In the genomic region with DNA sequence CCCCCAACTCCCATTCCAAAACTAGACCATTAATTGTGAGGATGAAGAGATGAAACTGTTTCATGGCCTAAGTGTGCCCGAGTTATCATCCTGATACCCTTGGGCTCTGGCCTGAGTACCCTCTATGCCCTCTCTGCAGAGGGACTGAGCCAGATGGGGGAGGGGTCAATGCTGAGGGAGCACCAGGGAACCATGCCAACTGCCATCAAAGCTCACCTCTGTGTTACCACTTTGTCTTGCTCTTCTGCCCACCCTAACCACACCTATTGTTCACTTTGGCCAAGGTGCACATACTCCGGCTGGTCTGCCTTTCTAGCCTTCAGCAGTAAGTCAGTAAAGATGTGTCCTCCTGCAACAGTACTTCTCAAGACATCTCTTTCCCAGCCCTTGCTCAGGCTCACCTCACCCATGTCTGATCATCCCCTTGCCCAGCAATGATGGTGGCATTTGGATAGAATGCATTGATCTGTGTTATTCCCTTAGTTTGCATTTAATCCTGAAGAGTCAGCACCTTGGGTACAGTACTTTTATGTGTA, we compare ENCODE assay signal across 9 mouse cellular contexts. TPM values are rescaled to one million over a fixed set of nuclear protein-coding genes. Genes with fewer than 3 reads are reported as not detected.
DNase-seq lines count a peak whose midpoint lies in the region; ATAC-seq and TF ChIP-seq lines count a peak whose summit lies in the region.
"Had no signal": no experiment of that assay in that cellular context is flagged by ENCODE, and none has a peak within 500 bp of the region (broad histone marks: within the 10 kb centered on the region; RNA-seq: fewer than 3 reads in every experiment).

No protein-coding gene starts in this region.

- DNase-seq in heart, postnatal 0 days (ENCODE audit: low spot score): no peak
- DNase-seq in heart, postnatal 25 days (ENCODE audit: low spot score): no peak
- no peak for DNase-seq in midbrain, embryonic 14.5 days
- no peak for DNase-seq in frontal cortex, adult 2 months (ENCODE audit: extremely low spot score in 1 of 2, low spot score in 1 of 2)
- no peak for DNase-seq in adrenal gland, postnatal 14 days
- no peak for DNase-seq in lung, postnatal 10 days

- H3K4me3 ChIP-seq in heart, postnatal 0 days (ENCODE audit: low read depth, low read length): no peak overlapping the region
- H3K4me3 ChIP-seq in brown adipose tissue, adult 24 weeks (ENCODE audit: insufficient read depth, low read depth, low read length): no peak overlapping the region
- no peak overlapping the region for H3K4me3 ChIP-seq in hindbrain, embryonic 16.5 days (ENCODE audit: low read length)
- no peak overlapping the region for H3K4me3 ChIP-seq in midbrain, embryonic 14.5 days (replicated peaks; ENCODE audit: low read depth, low read length)

- TF ChIP-seq CTCF in heart, postnatal 0 days (IDR thresholded peaks at IDR 0.05; ENCODE audit: low read depth): no peak

- H3K9me3 ChIP-seq in heart, postnatal 0 days (replicated peaks; ENCODE audit: control insufficient read depth, low read length): no peaks in the 10 kb centered on the region
- H3K9me3 ChIP-seq in hindbrain, embryonic 16.5 days (ENCODE audit: control insufficient read depth, low read length): no peaks in the 10 kb centered on the region
- H3K9me3 ChIP-seq in midbrain, embryonic 14.5 days (ENCODE audit: control insufficient read depth, low read length): no peaks in the 10 kb centered on the region

- peaks cover 55% of the 10 kb centered on the region for H3K4me1 ChIP-seq in heart, postnatal 0 days (ENCODE audit: control insufficient read depth, insufficient read depth)
- H3K4me1 ChIP-seq in brown adipose tissue, adult 24 weeks (ENCODE audit: control insufficient read depth, insufficient read depth, insufficient read length, low read length): peaks cover 50% of the 10 kb centered on the region
- H3K4me1 ChIP-seq in hindbrain, embryonic 16.5 days (ENCODE audit: control insufficient read depth, insufficient read depth, low read depth, low read length): peaks cover 49% of the 10 kb centered on the region
- H3K4me1 ChIP-seq in midbrain, embryonic 14.5 days (ENCODE audit: control insufficient read depth, insufficient read depth, low read length): peaks cover 68% of the 10 kb centered on the region

- no peak overlapping the region for H3K9ac ChIP-seq in heart, postnatal 0 days (replicated peaks; ENCODE audit: low read depth, low read length)
- no peak overlapping the region for H3K9ac ChIP-seq in hindbrain, embryonic 16.5 days (ENCODE audit: low read depth, low read length)
- H3K9ac ChIP-seq in midbrain, embryonic 14.5 days (replicated peaks; ENCODE audit: low read length): no peak overlapping the region

- ATAC-seq in heart, postnatal 0 days (ENCODE audit: insufficient read depth, low read depth): no peak
- no peak for ATAC-seq in hindbrain, embryonic 16.5 days
- no peak for ATAC-seq in midbrain, embryonic 14.5 days (ENCODE audit: low FRiP score, low TSS enrichment)

- H3K27ac ChIP-seq in heart, postnatal 0 days (ENCODE audit: low read depth): peak overlapping the region; percentile 91
- H3K27ac ChIP-seq in brown adipose tissue, adult 24 weeks (replicated peaks; ENCODE audit: low read depth, low read length): peak overlapping the region; percentile 90
- H3K27ac ChIP-seq in hindbrain, embryonic 16.5 days (ENCODE audit: low read depth, low read length): peak overlapping the region; percentile 98
- H3K27ac ChIP-seq in midbrain, embryonic 14.5 days (replicated peaks; ENCODE audit: low read depth, low read length): peak overlapping the region; percentile 94

- no peaks in the 10 kb centered on the region for H3K27me3 ChIP-seq in heart, postnatal 0 days (ENCODE audit: control insufficient read depth, insufficient read depth, low read length)
- no peaks in the 10 kb centered on the region for H3K27me3 ChIP-seq in hindbrain, embryonic 16.5 days (replicated peaks; ENCODE audit: control insufficient read depth, insufficient read depth, low read length)
- H3K27me3 ChIP-seq in midbrain, embryonic 14.5 days (ENCODE audit: control insufficient read depth, insufficient read depth, low read length): no peaks in the 10 kb centered on the region

- H3K36me3 ChIP-seq in heart, postnatal 0 days (replicated peaks; ENCODE audit: control insufficient read depth, insufficient read depth, low read length): no peaks in the 10 kb centered on the region
- no peaks in the 10 kb centered on the region for H3K36me3 ChIP-seq in hindbrain, embryonic 16.5 days (ENCODE audit: control insufficient read depth, insufficient read depth, low read length)
- H3K36me3 ChIP-seq in midbrain, embryonic 14.5 days (ENCODE audit: control insufficient read depth, insufficient read depth, low read length): no peaks in the 10 kb centered on the region

- 79% methylated on average over 2 of the region's 2 CpGs for WGBS in heart, postnatal 0 days
- 65% methylated on average over 2 of the region's 2 CpGs for WGBS in hindbrain, embryonic 16.5 days
- WGBS in midbrain, embryonic 14.5 days: 60% methylated on average over 2 of the region's 2 CpGs

- intact Hi-C loops in heart, postnatal 25 days (cut with DNase I): no loop called here

- peak overlapping the region; percentile 33; the same call in 1 of the 2 replicates for H3K4me2 ChIP-seq in heart, postnatal 0 days (ENCODE audit: low read depth, low read length)
- no peak overlapping the region for H3K4me2 ChIP-seq in hindbrain, embryonic 16.5 days (ENCODE audit: low read length)
- H3K4me2 ChIP-seq in midbrain, embryonic 14.5 days (ENCODE audit: low read length): peak overlapping the region; percentile 80

- TF ChIP-seq EP300 in heart, postnatal 0 days (IDR thresholded peaks at IDR 0.05; ENCODE audit: low read depth): no peak

RNA-seq across cellular contexts. Expression of gene Btg2, which starts 14.6 kb away (rescaled TPM):
- 46.8 and 52.9 TPM in 2 replicates for total RNA-seq in heart, postnatal 0 days (2014; rRNA removed; ENCODE audit: low replicate concordance)
- polyA plus RNA-seq in heart, postnatal 0 days (2015; fragmentation: Nextera tagmentation; extraction: Ambion mirVana): 27.4 and 33.7 TPM in 2 replicates
- total RNA-seq in heart, postnatal 25 days (2021): 10 to 100 TPM; 25.7 to 29.2 TPM
- 16.6 and 53.4 TPM in 2 replicates for polyA plus RNA-seq in brown adipose tissue, adult 24 weeks (2012; ENCODE audit: insufficient read depth, insufficient read length, missing spikeins)
- 28.0 and 28.5 TPM in 2 replicates for polyA plus RNA-seq in hindbrain, embryonic 16.5 days (2015; fragmentation: Nextera tagmentation; extraction: Ambion mirVana)
- polyA plus RNA-seq in midbrain, embryonic 14.5 days (2014; fragmentation: Nextera tagmentation; extraction: Ambion mirVana): 34.2 and 61.1 TPM in 2 replicates
- polyA plus RNA-seq in frontal cortex, adult 2 months (2012; rRNA removed): 18.8 and 32.5 TPM in 2 replicates
- 36.7 and 58.2 TPM in 2 replicates for total RNA-seq in adrenal gland, postnatal 14 days (2021)

RNA-seq across cellular contexts. Expression of gene Fmod, which starts 27.3 kb away (rescaled TPM):
- 11.2 and 12.5 TPM in 2 replicates for total RNA-seq in heart, postnatal 0 days (2014; rRNA removed; ENCODE audit: low replicate concordance)
- polyA plus RNA-seq in heart, postnatal 0 days (2015; fragmentation: Nextera tagmentation; extraction: Ambion mirVana): 7.7 and 8.9 TPM in 2 replicates
- 10 to 100 TPM; 11.6 to 12.1 TPM for total RNA-seq in heart, postnatal 25 days (2021)
- 0.38 and 0.55 TPM in 2 replicates for polyA plus RNA-seq in brown adipose tissue, adult 24 weeks (2012; ENCODE audit: insufficient read depth, insufficient read length, missing spikeins)
- polyA plus RNA-seq in hindbrain, embryonic 16.5 days (2015; fragmentation: Nextera tagmentation; extraction: Ambion mirVana): 11.8 and 24.0 TPM in 2 replicates
- polyA plus RNA-seq in midbrain, embryonic 14.5 days (2014; fragmentation: Nextera tagmentation; extraction: Ambion mirVana): 0.31 and 6.4 TPM in 2 replicates
- 9.1 and 16.2 TPM in 2 replicates for polyA plus RNA-seq in frontal cortex, adult 2 months (2012; rRNA removed)
- 13.9 and 15.3 TPM in 2 replicates for total RNA-seq in adrenal gland, postnatal 14 days (2021)
- total RNA-seq: MEL had no signal

RNA-seq across cellular contexts. Expression of gene Chit1, which starts 46.7 kb away (rescaled TPM):
- 0.76 and 1.5 TPM in 2 replicates for total RNA-seq in heart, postnatal 0 days (2014; rRNA removed; ENCODE audit: low replicate concordance)
- 0.19 and 0.30 TPM in 2 replicates for polyA plus RNA-seq in heart, postnatal 0 days (2015; fragmentation: Nextera tagmentation; extraction: Ambion mirVana)
- total RNA-seq in heart, postnatal 25 days (2021): not detected
- polyA plus RNA-seq in brown adipose tissue, adult 24 weeks (2012; ENCODE audit: insufficient read depth, insufficient read length, missing spikeins): not detected in 2 replicates
- polyA plus RNA-seq in hindbrain, embryonic 16.5 days (2015; fragmentation: Nextera tagmentation; extraction: Ambion mirVana): 0.15 and 0.73 TPM in 2 replicates
- 0.26 TPM in 1 of 2 replicates, not detected in the other for polyA plus RNA-seq in midbrain, embryonic 14.5 days (2014; fragmentation: Nextera tagmentation; extraction: Ambion mirVana)
- 0.22 and 0.23 TPM in 2 replicates for polyA plus RNA-seq in frontal cortex, adult 2 months (2012; rRNA removed)
- not detected in 2 replicates for total RNA-seq in adrenal gland, postnatal 14 days (2021)
- total RNA-seq: MEL had no signal
